Mouse (Mus musculus): ENCODE results near the gene Sox10. TPM values are rescaled to one million over a fixed set of nuclear protein-coding genes. Genes with fewer than 3 reads are reported as not detected.

Gene Sox10
- polyA plus RNA-seq (2012; ENCODE audit: insufficient read depth, insufficient read length, low replicate concordance, missing spikeins), result not detected in 2 replicates

DNA sequence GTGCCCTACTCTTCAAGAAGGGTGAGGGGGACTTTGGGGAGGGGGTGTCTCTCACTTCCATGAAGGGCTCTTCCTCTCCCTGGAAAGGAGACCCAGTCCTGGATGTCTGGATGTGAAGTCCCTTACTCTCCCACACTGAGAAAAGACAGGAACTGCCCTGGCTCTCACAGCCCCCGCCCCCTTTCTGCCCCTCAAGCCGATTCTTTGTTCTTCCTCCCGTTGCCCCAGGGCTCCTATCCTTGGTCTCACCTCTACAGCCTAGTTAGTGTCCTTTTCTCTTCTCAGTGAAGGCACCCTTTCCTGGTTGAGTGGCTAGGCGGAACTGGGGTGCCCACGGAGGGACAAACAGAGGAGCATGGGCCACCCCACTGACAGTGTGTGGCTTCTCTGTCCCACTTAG is at the start of gene Sox10:
Gene Sox10 (minus strand): TSS at position 101 of the 400 bp plus-strand sequence.
- peak within 1 kb of the TSS; percentile 30 for H3K4me3 ChIP-seq (ENCODE audit: insufficient read depth, low read depth, low read length)
- WGBS, result 64% methylated on average over 5 of the region's 5 CpGs
- H3K4me1 ChIP-seq (ENCODE audit: control insufficient read depth, insufficient read depth, low read length), result no peaks in the 10 kb centered on the region; the same call in 1 of the 2 replicates
- TF ChIP-seq POLR2A (IDR thresholded peaks at IDR 0.05; ENCODE audit: insufficient read depth, low read depth, low read length), result no peak
- no peak for TF ChIP-seq CTCF (IDR thresholded peaks at IDR 0.05; ENCODE audit: insufficient read depth, low read depth, low read length)
- H3K27ac ChIP-seq (ENCODE audit: insufficient read depth, low read depth, low read length), result 0 out of 2 replicates have a peak within 1 kb of the TSS, but pooled peaks have one; percentile 27

- H3K27ac ChIP-seq (ENCODE audit: insufficient read depth, low read depth, low read length), result peak overlapping the region; percentile 64
- no peak for TF ChIP-seq CTCF (IDR thresholded peaks at IDR 0.05; ENCODE audit: insufficient read depth, low read depth, low read length)
- TF ChIP-seq POLR2A (IDR thresholded peaks at IDR 0.05; ENCODE audit: insufficient read depth, low read depth, low read length), result no peak
- WGBS, result 67% methylated on average over 6 of the region's 6 CpGs
These were observed 48.6 kb upstream of the Sox10 start for GRCm38 (mm10) chr15:79213591-79213990.

DNA sequence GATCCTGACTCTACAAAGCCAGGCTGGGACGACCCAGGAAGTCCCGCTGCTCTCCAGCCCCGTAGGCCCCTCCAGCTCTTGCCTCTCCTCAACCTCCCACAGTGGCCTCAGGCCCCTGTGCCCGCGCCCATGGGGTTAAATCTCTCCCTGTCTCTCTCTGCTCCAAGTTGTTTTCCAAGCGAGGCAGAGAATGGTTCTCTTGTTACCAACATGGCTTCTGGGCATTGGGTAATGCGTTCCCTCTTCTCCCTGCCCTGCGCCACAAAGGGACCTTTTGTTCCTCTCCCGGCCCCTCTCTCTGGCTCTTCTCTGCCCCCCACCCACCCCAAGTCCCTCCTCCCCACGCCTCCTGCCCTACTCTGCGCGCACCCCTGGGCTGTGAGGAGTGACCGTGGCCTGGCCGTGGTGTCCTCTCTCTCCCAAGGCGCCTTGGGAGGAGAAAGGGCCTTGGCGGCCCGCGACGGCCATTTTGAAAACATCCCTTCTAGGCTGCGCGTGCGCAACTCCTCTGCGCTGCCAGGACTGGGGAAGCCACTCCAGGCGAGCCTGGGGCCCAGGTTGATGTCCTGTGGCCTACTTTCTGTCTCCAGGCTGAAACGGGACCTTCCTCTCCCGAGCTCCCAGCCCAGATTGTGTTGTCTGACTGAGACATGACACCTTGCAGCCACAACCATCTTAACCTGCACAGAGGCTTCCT is 47.9 kb upstream of the Sox10 start:
- Histone ChIP-seq H3K27ac (ENCODE audit: insufficient read depth, low read depth, low read length) (peak overlapping the region; percentile 64), H3K4me1 (ENCODE audit: control insufficient read depth, insufficient read depth, low read length) (peaks cover 7% of the 10 kb centered on the region; the same call in 1 of the 2 replicates), H3K4me3 (ENCODE audit: insufficient read depth, low read depth, low read length) (no peak overlapping the region)
- 80% methylated on average over 26 of the region's 26 CpGs for WGBS
- TF ChIP-seq CTCF (IDR thresholded peaks at IDR 0.05; ENCODE audit: insufficient read depth, low read depth, low read length), result no peak
- no peak for TF ChIP-seq POLR2A (IDR thresholded peaks at IDR 0.05; ENCODE audit: insufficient read depth, low read depth, low read length)

More at GRCm38 (mm10) chr15:79213591-79213990, 48.6 kb upstream of the Sox10 start:
- Histone ChIP-seq H3K4me3 (ENCODE audit: insufficient read depth, low read depth, low read length) (no peak overlapping the region), H3K4me1 (ENCODE audit: control insufficient read depth, insufficient read depth, low read length) (peaks cover 7% of the 10 kb centered on the region; the same call in 1 of the 2 replicates)

DNA sequence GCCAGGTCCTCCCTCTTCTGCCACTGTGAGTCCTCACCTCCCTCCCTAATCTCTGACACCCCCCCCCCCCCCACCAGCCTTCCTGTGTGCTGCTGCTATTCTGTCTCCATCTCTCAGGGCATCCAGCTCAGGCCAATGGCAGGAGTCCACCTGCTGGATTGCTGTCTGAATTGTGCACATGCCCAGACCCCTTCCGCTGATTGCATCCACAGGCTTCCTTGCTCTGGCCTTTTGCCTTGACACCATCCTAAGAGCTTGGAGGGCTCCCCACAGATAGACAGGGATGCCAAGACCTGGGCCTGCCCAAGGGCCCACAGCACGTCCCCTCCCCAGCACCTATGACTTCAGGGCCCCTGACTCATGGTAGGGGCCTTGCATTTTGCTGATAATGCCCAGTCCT is 45.3 kb upstream of the Sox10 start:
- WGBS, result 77% methylated on average over 2 of the region's 2 CpGs
- no peak overlapping the region for H3K4me3 ChIP-seq (ENCODE audit: insufficient read depth, low read depth, low read length)
- TF ChIP-seq CTCF (IDR thresholded peaks at IDR 0.05; ENCODE audit: insufficient read depth, low read depth, low read length) (no peak), POLR2A (IDR thresholded peaks at IDR 0.05; ENCODE audit: insufficient read depth, low read depth, low read length) (no peak)

DNA sequence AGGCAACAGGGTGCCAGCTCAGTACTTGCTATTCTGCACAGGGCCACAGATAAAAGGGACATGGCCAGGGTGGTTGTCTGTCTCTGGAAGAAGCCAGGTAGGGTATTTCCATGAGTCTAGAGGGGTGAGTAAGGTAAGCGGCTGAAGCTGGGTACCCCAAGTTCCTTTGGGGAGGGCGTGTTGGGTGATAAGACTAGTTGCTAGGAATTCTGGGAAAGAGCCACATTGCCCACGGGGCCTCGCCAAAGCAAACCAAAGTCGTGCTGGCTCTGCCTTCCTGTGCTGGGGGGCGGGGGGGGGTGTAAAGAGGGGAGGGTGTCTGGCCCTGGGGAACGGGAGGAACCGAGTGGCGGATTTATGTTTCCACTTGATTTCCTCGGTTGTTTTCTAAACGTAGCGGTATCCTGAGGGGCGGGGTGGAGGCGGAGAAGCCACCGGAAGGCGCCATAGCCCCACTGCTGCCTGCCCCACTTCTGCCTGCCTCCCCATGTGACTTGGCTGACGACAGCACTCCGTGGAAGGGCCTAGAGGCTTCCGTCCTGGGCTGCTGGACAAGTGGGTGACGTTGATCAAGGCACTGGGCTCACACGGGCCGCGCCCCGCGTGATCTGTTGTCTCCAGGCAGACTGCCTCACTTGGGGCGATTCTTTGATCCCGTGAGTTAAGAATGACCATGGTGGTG is 43.9 kb upstream of the Sox10 start:
- WGBS, result 61% methylated on average over 27 of the region's 27 CpGs
- Histone ChIP-seq H3K4me3 (ENCODE audit: insufficient read depth, low read depth, low read length) (no peak overlapping the region), H3K27ac (ENCODE audit: insufficient read depth, low read depth, low read length) (no peak overlapping the region), H3K4me1 (ENCODE audit: control insufficient read depth, insufficient read depth, low read length) (peaks cover 7% of the 10 kb centered on the region; the same call in 1 of the 2 replicates)
- TF ChIP-seq POLR2A (IDR thresholded peaks at IDR 0.05; ENCODE audit: insufficient read depth, low read depth, low read length), result no peak
- TF ChIP-seq CTCF (IDR thresholded peaks at IDR 0.05; ENCODE audit: insufficient read depth, low read depth, low read length), result no peak

More for the DNA sequence above, 45.3 kb upstream of the Sox10 start:
- H3K27ac ChIP-seq (ENCODE audit: insufficient read depth, low read depth, low read length), result no peak overlapping the region
- peaks cover 7% of the 10 kb centered on the region; the same call in 1 of the 2 replicates for H3K4me1 ChIP-seq (ENCODE audit: control insufficient read depth, insufficient read depth, low read length)

DNA sequence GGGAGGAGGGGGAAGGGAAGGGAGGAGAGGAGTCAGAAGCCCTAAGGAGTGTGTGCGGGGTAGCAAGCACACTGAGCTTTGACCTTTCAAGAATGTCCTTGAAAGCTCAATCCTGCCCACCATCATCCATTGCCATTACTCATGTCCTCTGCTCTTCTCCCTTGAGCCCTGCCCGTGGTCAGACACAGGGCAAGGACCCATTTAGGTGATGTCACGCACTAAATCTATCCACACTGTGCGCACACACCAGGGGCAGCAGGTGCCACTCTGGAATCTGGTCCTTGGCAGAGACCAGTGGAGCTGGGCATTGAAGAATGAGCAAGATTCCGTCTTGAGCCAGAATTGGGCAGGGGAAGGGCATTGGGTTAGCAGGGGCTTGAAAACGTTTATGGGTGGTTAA is 43.2 kb upstream of the Sox10 start:
- 75% methylated on average over 6 of the region's 6 CpGs for WGBS

DNA sequence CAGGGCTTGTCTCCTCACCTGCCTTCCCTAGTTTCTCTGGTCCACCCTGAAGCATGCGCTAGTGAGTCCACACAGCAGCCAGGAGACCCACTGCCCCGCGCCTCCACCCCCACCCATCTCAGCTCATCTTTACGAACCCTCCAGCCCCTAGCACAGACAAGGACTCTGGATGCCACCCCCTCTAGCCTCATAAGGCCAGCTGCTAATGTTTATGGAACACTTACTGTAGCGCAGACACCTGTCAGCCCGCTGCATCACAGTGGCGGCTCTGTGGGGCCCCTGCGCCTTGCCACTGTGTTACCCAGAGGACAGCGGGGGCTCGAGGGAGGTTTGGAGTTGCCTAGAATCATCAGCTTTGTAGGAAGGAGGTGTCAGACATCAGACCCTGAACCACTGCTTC is 37.5 kb upstream of the Sox10 start:
- Histone ChIP-seq H3K4me3 (ENCODE audit: insufficient read depth, low read depth, low read length) (no peak overlapping the region), H3K4me1 (ENCODE audit: control insufficient read depth, insufficient read depth, low read length) (peaks cover 21% of the 10 kb centered on the region), H3K27ac (ENCODE audit: insufficient read depth, low read depth, low read length) (no peak overlapping the region)
- no peak for TF ChIP-seq POLR2A (IDR thresholded peaks at IDR 0.05; ENCODE audit: insufficient read depth, low read depth, low read length)
- TF ChIP-seq CTCF (IDR thresholded peaks at IDR 0.05; ENCODE audit: insufficient read depth, low read depth, low read length), result no peak
- WGBS, result 56% methylated on average over 10 of the region's 10 CpGs

More for the DNA sequence above, 43.2 kb upstream of the Sox10 start:
- TF ChIP-seq POLR2A (IDR thresholded peaks at IDR 0.05; ENCODE audit: insufficient read depth, low read depth, low read length) (no peak), CTCF (IDR thresholded peaks at IDR 0.05; ENCODE audit: insufficient read depth, low read depth, low read length) (no peak)
- Histone ChIP-seq H3K4me1 (ENCODE audit: control insufficient read depth, insufficient read depth, low read length) (peaks cover 7% of the 10 kb centered on the region; the same call in 1 of the 2 replicates), H3K27ac (ENCODE audit: insufficient read depth, low read depth, low read length) (no peak overlapping the region), H3K4me3 (ENCODE audit: insufficient read depth, low read depth, low read length) (no peak overlapping the region)

DNA sequence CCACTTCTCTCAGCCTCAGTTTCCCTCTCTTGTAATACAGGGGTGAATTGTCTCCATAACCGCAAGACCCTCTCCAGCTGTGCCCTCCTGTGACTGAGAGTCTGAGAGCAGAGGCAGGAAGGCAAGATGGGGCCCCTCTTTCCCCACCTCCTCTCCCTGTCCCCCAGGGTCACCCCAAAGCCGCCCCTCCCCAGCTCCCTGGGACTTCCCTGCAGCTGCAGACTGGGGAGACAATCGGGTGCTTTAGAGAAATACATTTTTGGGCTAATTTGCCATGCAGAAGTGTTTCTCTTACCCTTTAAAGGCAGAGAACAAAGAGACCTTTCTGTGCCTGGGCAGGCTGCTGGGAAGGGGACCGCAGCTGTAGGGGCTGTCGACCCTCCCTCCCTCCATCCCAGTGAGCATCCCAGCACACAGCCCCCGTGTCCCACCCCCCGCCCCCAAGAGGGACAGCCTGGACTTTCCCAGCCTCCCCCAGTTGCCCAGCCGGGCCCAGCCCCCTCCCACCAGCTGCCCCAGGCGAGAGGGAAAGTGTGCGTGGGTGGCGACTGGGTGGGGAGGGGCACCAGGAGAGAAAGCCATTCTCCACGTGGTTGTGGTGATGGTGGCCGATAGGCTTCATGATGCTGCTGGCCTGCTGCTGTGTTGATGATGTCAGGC is 36.6 kb upstream of the Sox10 start:
- H3K27ac ChIP-seq (ENCODE audit: insufficient read depth, low read depth, low read length), result 0 out of 2 replicates have a peak overlapping the region, but pooled peaks have one; percentile 16
- H3K4me1 ChIP-seq (ENCODE audit: control insufficient read depth, insufficient read depth, low read length), result peaks cover 21% of the 10 kb centered on the region
- WGBS, result 12% methylated on average over 13 of the region's 13 CpGs
- TF ChIP-seq CTCF (IDR thresholded peaks at IDR 0.05; ENCODE audit: insufficient read depth, low read depth, low read length) (no peak), POLR2A (IDR thresholded peaks at IDR 0.05; ENCODE audit: insufficient read depth, low read depth, low read length) (no peak)
- no peak overlapping the region for H3K4me3 ChIP-seq (ENCODE audit: insufficient read depth, low read depth, low read length)
